Mouse (Mus musculus) G1E (cell line): ENCODE results near the gene Ccdc13. TPM values are rescaled to one million over a fixed set of nuclear protein-coding genes. Genes with fewer than 3 reads are reported as not detected.

ENCODE experiments used
- ATAC-seq: 2 replicates; pipeline ENCODE4 v1.8.0; 2016; ENCODE audit warnings: mild to moderate bottlenecking; ENCODE audit not compliant: insufficient number of reproducible peaks, poor library complexity, low FRiP score, severe bottlenecking; ENCODE audit errors: extremely low read depth
- DNase-seq: peaks from one replicate; pipeline ENCODE4 v3.0.0; 2012; ENCODE audit warnings: low spot score
- H3K27me3 ChIP-seq: 2 replicates; pipeline ENCODE4 v1.6.1; 2012; ENCODE audit warnings: mild to moderate bottlenecking, low read length, inconsistent platforms; ENCODE audit not compliant: insufficient read depth
- H3K36me3 ChIP-seq: replicated peaks from 2 replicates; pipeline ENCODE3; 2012; ENCODE audit warnings: mild to moderate bottlenecking, inconsistent platforms
- H3K4me1 ChIP-seq: 2 replicates; pipeline ENCODE4 v1.6.1; 2012; ENCODE audit warnings: low read depth, low read length, inconsistent platforms, mixed read lengths; ENCODE audit not compliant: insufficient read depth
- H3K4me3 ChIP-seq: 2 replicates; pipeline ENCODE4 v1.5.1; 2012; ENCODE audit warnings: low read depth, mild to moderate bottlenecking, inconsistent platforms, low read length, moderate library complexity, mixed read lengths
- H3K9me3 ChIP-seq: replicated peaks from 2 replicates; pipeline ENCODE4 v1.6.1; 2012; ENCODE audit warnings: inconsistent platforms
- CTCF ChIP-seq: IDR thresholded peaks from 2 replicates; pipeline ENCODE4 v1.5.1; 2012; ENCODE audit warnings: low read depth, low read length, inconsistent platforms, mixed read lengths
- GATA1 ChIP-seq: IDR thresholded peaks from 2 replicates; pipeline ENCODE4 v1.6.1; 2012; ENCODE audit warnings: borderline replicate concordance, low read length, inconsistent platforms, mixed read lengths
- GATA2 ChIP-seq: IDR thresholded peaks from 2 replicates; pipeline ENCODE4 v1.6.1; 2012; ENCODE audit warnings: low read depth, low read length, inconsistent platforms, borderline replicate concordance
- POLR2AphosphoS5 ChIP-seq: IDR thresholded peaks from 2 replicates; pipeline ENCODE4 v1.6.1; 2012; ENCODE audit warnings: low read depth, low read length, inconsistent platforms; ENCODE audit not compliant: insufficient replicate concordance
- TAL1 ChIP-seq: conservative IDR thresholded peaks from 2 replicates; pipeline ENCODE4 v1.6.1; 2012; ENCODE audit warnings: low read depth, low read length, inconsistent platforms, mixed read lengths
- polyA plus RNA-seq: library from polyadenylated mRNA; stranded (reverse); fragments of >175 nt; gene quantifications from 2 replicates; pipeline ENCODE4 v1.2.3, GENCODE M21; 2012
- total RNA-seq, 2 experiments: library from RNA; stranded (forward) in 1 of 2; stranded (reverse) in 1 of 2; fragments of 200-1000 nt in 1 of 2; fragments of >200 nt in 1 of 2; fragmentation: Nextera tagmentation in 1 of 2; gene quantifications; 2 replicates each; pipeline ENCODE4 v1.2.3; 2014 to 2017

Ccdc13 gene
- total and polyA plus RNA-seq, 3 experiments: 0.09 to 0.33 TPM; not detected in 1

- DNase-seq (no peak), ATAC-seq (no peak)
- Histone ChIP-seq H3K4me1 (no peaks in the 10 kb centered on the region), H3K4me3 (no peak overlapping the region), H3K9me3 (no peaks in the 10 kb centered on the region), H3K27me3 (peaks cover 7% of the 10 kb centered on the region; the same call in 1 of the 2 replicates), H3K36me3 (no peaks in the 10 kb centered on the region)
- TF ChIP-seq POLR2AphosphoS5: no peak
- no peak for TF ChIP-seq TAL1
- TF ChIP-seq GATA1: no peak
- no peak for TF ChIP-seq GATA2
- TF ChIP-seq CTCF: no peak
These were observed 29.0 kb downstream of the Ccdc13 start for GRCm38 (mm10) chr9:121810081-121810821.

DNA sequence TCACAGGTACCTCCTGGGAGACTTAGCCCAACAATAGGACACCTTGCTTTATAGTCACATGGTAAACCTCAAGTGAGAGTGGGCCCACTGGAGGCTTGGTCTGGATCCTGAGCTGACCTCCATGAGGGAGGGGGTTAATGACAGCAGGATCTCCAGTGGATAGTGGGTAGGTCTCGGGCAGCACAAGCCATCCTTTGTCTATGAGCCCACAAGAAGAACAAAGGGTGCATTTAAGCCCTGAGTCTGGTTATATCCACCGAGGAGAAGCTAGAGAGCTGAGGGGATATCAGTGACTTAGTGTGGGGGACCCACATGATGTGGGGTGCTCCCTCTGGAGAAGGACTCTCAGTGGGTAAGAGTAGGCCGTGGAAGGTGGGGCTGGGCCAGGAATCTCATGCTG is 30.8 kb downstream of the Ccdc13 start:
- ATAC-seq (no peak), DNase-seq (no peak)
- Histone ChIP-seq H3K27me3 (peaks cover 5% of the 10 kb centered on the region; the same call in 1 of the 2 replicates), H3K9me3 (no peaks in the 10 kb centered on the region), H3K4me3 (no peak overlapping the region), H3K4me1 (no peaks in the 10 kb centered on the region), H3K36me3 (no peaks in the 10 kb centered on the region)
- TF ChIP-seq GATA1: no peak
- TF ChIP-seq POLR2AphosphoS5: no peak
- no peak for TF ChIP-seq TAL1
- TF ChIP-seq CTCF: no peak
- TF ChIP-seq GATA2: no peak

GRCm38 (mm10) chr9:121807947-121808346 is 31.3 kb downstream of the Ccdc13 start:
- no peak for DNase-seq
- no peak for ATAC-seq
- H3K27me3 ChIP-seq: peaks cover under 1% of the 10 kb centered on the region; the same call in 1 of the 2 replicates
- TF ChIP-seq POLR2AphosphoS5: no peak
- no peak for TF ChIP-seq CTCF
- TF ChIP-seq GATA1: no peak
- no peak for TF ChIP-seq TAL1
- TF ChIP-seq GATA2: no peak
- H3K9me3 ChIP-seq: no peaks in the 10 kb centered on the region
- no peaks in the 10 kb centered on the region for H3K4me1 ChIP-seq
- H3K36me3 ChIP-seq: no peaks in the 10 kb centered on the region
- no peak overlapping the region for H3K4me3 ChIP-seq

GRCm38 (mm10) chr9:121807546-121807945 is 31.7 kb downstream of the Ccdc13 start:
- Histone ChIP-seq H3K36me3 (no peaks in the 10 kb centered on the region), H3K4me1 (no peaks in the 10 kb centered on the region), H3K27me3 (no peaks in the 10 kb centered on the region; the same call in 1 of the 2 replicates), H3K9me3 (no peaks in the 10 kb centered on the region), H3K4me3 (no peak overlapping the region)
- DNase-seq (no peak), ATAC-seq (no peak)
- no peak for TF ChIP-seq GATA2
- no peak for TF ChIP-seq POLR2AphosphoS5
- no peak for TF ChIP-seq GATA1
- TF ChIP-seq TAL1: no peak
- TF ChIP-seq CTCF: no peak

- Histone ChIP-seq H3K27me3 (peaks cover 12% of the 10 kb centered on the region; the same call in 1 of the 2 replicates), H3K9me3 (no peaks in the 10 kb centered on the region), H3K4me1 (no peaks in the 10 kb centered on the region), H3K36me3 (no peaks in the 10 kb centered on the region), H3K4me3 (no peak overlapping the region)
- no peak for ATAC-seq
- TF ChIP-seq POLR2AphosphoS5 (no peak), GATA2 (no peak), CTCF (no peak), GATA1 (no peak), TAL1 (no peak)
- DNase-seq: no peak
These were observed 36.5 kb downstream of the Ccdc13 start for GRCm38 (mm10) chr9:121802747-121803146.

- Histone ChIP-seq H3K4me3 (no peak overlapping the region), H3K36me3 (no peaks in the 10 kb centered on the region), H3K4me1 (no peaks in the 10 kb centered on the region), H3K27me3 (peaks cover 12% of the 10 kb centered on the region; the same call in 1 of the 2 replicates), H3K9me3 (no peaks in the 10 kb centered on the region)
- ATAC-seq (no peak; the same call in 1 of the 2 replicates), DNase-seq (no peak)
- TF ChIP-seq GATA2 (no peak), TAL1 (no peak), GATA1 (no peak), CTCF (no peak), POLR2AphosphoS5 (no peak)
These were observed 40.3 kb downstream of the Ccdc13 start for GRCm38 (mm10) chr9:121798887-121799520.
